Mouse (Mus musculus): ENCODE measurements at regions not wholly inside any gene's neighbourhood (a gene's known extent, or its start where the extent isn't known, plus 50 kb on each side); places are given as distances from the start of the nearest gene placed in this dataset.

- no peak for DNase-seq
Measured at GRCm38 (mm10) chr19:54783729-54784128, 343.3 kb downstream of the Gpam start.

GRCm38 (mm10) chr19:54757761-54758160 lies 369.3 kb downstream of the Gpam start:
- DNase-seq = no peak

- DNase-seq = peak; percentile 72
Measured at GRCm38 (mm10) chr19:54756681-54757257, 370.3 kb downstream of the Gpam start.

- no peak for DNase-seq
Measured at GRCm38 (mm10) chr19:54755451-54755850, 371.6 kb downstream of the Gpam start.

GRCm38 (mm10) chr19:54733938-54734337 lies 393.1 kb downstream of the Gpam start:
- no peak for DNase-seq

GRCm38 (mm10) chr19:54731749-54732148 lies 395.3 kb downstream of the Gpam start:
- no peak for DNase-seq

- no peak for DNase-seq
Measured at GRCm38 (mm10) chr19:54731315-54731714, 395.7 kb downstream of the Gpam start.

GRCm38 (mm10) chr19:54730801-54731200 lies 396.2 kb downstream of the Gpam start:
- no peak for DNase-seq

GRCm38 (mm10) chr19:54730296-54730695 lies 396.7 kb downstream of the Gpam start:
- DNase-seq = no peak

GRCm38 (mm10) chr19:54722091-54722490 lies 404.9 kb downstream of the Gpam start:
- no peak for DNase-seq

- no peak for DNase-seq
Measured at GRCm38 (mm10) chr19:54697411-54697810, 429.6 kb downstream of the Gpam start.

- no peak for DNase-seq
Measured at GRCm38 (mm10) chr19:54693714-54694113, 433.3 kb downstream of the Gpam start.

- DNase-seq = no peak
Measured at GRCm38 (mm10) chr19:54693094-54693493, 433.9 kb downstream of the Gpam start.

- no peak for DNase-seq
Measured at GRCm38 (mm10) chr19:54691861-54692260, 435.2 kb downstream of the Gpam start.

- DNase-seq = no peak
Measured at GRCm38 (mm10) chr19:54688630-54689029, 438.4 kb downstream of the Gpam start.

GRCm38 (mm10) chr19:54685147-54685546 lies 441.9 kb downstream of the Gpam start:
- DNase-seq = no peak

All from right cerebral cortex, adult 18-20 months (tissue).